Mouse (Mus musculus) cerebellum, postnatal 25 days (tissue): ENCODE results near the gene Xrcc6.

Experiments used
- DNase-seq, 2 experiments: peaks; one replicate each; pipeline ENCODE4 v3.0.0; 2021; ENCODE audit warnings: mixed read lengths in 2 of 2

Xrcc6 gene

DNA sequence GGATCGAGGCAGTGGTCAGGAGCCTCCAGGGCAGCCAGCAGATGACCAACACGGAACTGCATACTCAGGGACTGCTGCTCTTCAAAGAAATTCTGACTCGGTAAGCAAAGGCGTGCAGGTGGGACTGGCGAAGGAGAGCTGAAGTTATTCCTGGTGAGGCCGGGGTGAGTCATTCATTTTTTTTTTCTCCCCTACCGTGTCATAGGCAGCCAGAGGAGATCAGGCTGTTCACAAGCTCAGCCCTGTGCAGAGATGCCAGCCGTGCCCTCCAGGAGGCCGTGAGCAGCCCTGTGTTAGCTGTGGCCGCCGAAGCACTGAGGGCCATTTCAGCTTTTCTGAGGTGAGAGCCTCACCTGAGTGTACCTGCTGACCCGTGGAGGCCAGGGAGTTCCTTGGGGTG, 98.5 kb downstream of the Xrcc6 start:
- no peak for DNase-seq

- DNase-seq, result peak in 1 of 2 experiments; percentile 44
Observed at GRCm38 (mm10) chr15:82087266-82087665, 99.6 kb downstream of the Xrcc6 start.
